Comparison of ENCODE assay signal across 10 mouse cellular contexts in the genomic region with DNA sequence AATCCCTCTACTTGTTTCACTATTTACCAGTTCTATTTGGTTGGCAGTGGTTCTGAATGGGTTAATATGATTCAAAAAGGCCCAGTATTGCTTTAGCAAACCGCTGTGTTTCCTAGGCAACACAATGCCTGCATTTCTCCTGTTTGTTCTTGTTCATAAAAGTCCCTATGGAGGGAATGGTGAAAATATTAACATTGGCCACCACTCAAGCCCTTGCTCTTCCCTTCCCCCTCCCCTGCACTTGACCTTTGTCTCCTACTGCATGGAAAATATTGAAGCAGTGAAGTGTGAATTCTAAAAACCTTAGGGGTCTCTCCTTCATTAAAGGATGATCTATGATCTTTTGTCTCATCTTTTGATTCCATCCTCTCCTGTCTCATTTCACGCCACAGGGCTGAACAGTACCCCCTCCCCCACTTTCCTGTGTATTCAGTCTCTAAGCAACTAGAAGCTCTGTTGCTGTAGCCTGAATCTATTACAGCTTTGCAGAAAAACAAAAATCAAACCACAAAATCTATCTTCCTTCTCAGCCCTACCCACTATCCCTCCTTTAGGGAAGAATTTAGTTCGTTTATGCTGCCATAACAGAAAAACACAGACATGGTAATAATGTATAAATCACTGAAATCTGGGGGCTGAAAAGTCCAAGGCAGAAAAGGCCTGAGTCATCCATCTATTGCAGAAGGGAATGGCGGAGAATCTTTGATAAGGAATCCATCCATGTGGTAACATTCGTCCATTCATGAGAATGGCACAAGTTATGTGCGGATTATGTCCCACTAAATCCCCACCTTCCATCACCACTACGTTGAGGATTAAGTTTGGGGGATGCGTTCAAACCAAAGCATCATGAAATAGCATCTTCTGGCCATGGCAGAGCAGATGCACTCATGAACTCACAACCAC. TPM values are rescaled to one million over a fixed set of nuclear protein-coding genes. Genes with fewer than 3 reads are reported as not detected.
DNase-seq lines count a peak whose midpoint lies in the region; ATAC-seq lines count a peak whose summit lies in the region.
"Had no signal": no experiment of that assay in that cellular context is flagged by ENCODE, and none has a peak within 500 bp of the region (broad histone marks: within the 10 kb centered on the region; RNA-seq: fewer than 3 reads in every experiment).

No protein-coding gene starts in this region.

- H3K4me3 ChIP-seq in kidney, embryonic 15.5 days (replicated peaks) = no peak overlapping the region
- H3K4me3 ChIP-seq in forebrain, embryonic 16.5 days (replicated peaks; ENCODE audit: low read length) = no peak overlapping the region
- no peak overlapping the region for H3K4me3 ChIP-seq in midbrain, embryonic 12.5 days

- no peaks in the 10 kb centered on the region for H3K4me1 ChIP-seq in kidney, embryonic 15.5 days
- no peaks in the 10 kb centered on the region for H3K4me1 ChIP-seq in forebrain, embryonic 16.5 days (replicated peaks; ENCODE audit: control insufficient read depth, insufficient read depth, low read length)
- H3K4me1 ChIP-seq in midbrain, embryonic 12.5 days = no peaks in the 10 kb centered on the region

- no peak overlapping the region for H3K9ac ChIP-seq in kidney, embryonic 15.5 days
- no peak overlapping the region for H3K9ac ChIP-seq in forebrain, embryonic 16.5 days (replicated peaks; ENCODE audit: low read depth, low read length)
- no peak overlapping the region for H3K9ac ChIP-seq in midbrain, embryonic 12.5 days (replicated peaks)

- H3K27me3 ChIP-seq in kidney, embryonic 15.5 days = no peaks in the 10 kb centered on the region
- no peaks in the 10 kb centered on the region for H3K27me3 ChIP-seq in forebrain, embryonic 16.5 days (replicated peaks; ENCODE audit: control insufficient read depth, insufficient read depth, low read length)
- H3K27me3 ChIP-seq in midbrain, embryonic 12.5 days = no peaks in the 10 kb centered on the region

- H3K27ac ChIP-seq in kidney, embryonic 15.5 days = no peak overlapping the region
- H3K27ac ChIP-seq in forebrain, embryonic 16.5 days (ENCODE audit: low read length) = peak overlapping the region; percentile 9; the same call in 1 of the 2 replicates
- H3K27ac ChIP-seq in midbrain, embryonic 12.5 days (replicated peaks) = peak overlapping the region; percentile 73

- H3K36me3 ChIP-seq in kidney, embryonic 15.5 days = no peaks in the 10 kb centered on the region
- no peaks in the 10 kb centered on the region for H3K36me3 ChIP-seq in forebrain, embryonic 16.5 days (ENCODE audit: control insufficient read depth, insufficient read depth)
- H3K36me3 ChIP-seq in midbrain, embryonic 12.5 days = no peaks in the 10 kb centered on the region
- H3K36me3 ChIP-seq: G1E had no signal

- WGBS in kidney, embryonic 15.5 days = 68% methylated on average over 8 of the region's 8 CpGs
- 59% methylated on average over 8 of the region's 8 CpGs for WGBS in forebrain, embryonic 16.5 days
- 53% methylated on average over 8 of the region's 8 CpGs for WGBS in midbrain, embryonic 12.5 days

- no peaks in the 10 kb centered on the region for H3K9me3 ChIP-seq in kidney, embryonic 15.5 days (replicated peaks)
- no peaks in the 10 kb centered on the region for H3K9me3 ChIP-seq in forebrain, embryonic 16.5 days (ENCODE audit: control insufficient read depth, low read length)
- H3K9me3 ChIP-seq in midbrain, embryonic 12.5 days = no peaks in the 10 kb centered on the region
- H3K9me3 ChIP-seq: G1E had no signal

- no peak overlapping the region for H3K4me2 ChIP-seq in kidney, embryonic 15.5 days
- H3K4me2 ChIP-seq in forebrain, embryonic 16.5 days (ENCODE audit: low read length) = no peak overlapping the region
- H3K4me2 ChIP-seq in midbrain, embryonic 12.5 days (replicated peaks) = no peak overlapping the region

- peak; percentile 2 to 11 for DNase-seq in kidney, postnatal 4 days
- peak; percentile 21 for DNase-seq in adipocyte (ENCODE audit: low spot score)
- no peak for DNase-seq in cerebellum, adult 8-10 months
- no peak for DNase-seq in natural killer cell, adult 2 months (ENCODE audit: low spot score in 2 of 2)
- DNase-seq: kidney, adult 11 months had no signal

- ATAC-seq in kidney, embryonic 15.5 days (replicated peaks; ENCODE audit: low FRiP score) = no peak
- ATAC-seq in forebrain, embryonic 16.5 days = peak; percentile 90
- peak; percentile 85 for ATAC-seq in midbrain, embryonic 12.5 days (ENCODE audit: low FRiP score, low read depth)
- no peak for ATAC-seq in megakaryocyte-erythroid progenitor cell, adult 5-6 weeks (replicated peaks; ENCODE audit: low FRiP score, low TSS enrichment, poor library complexity, severe bottlenecking)

RNA-seq across cellular contexts. Expression of gene Pgrmc1, which starts 10.4 kb away (rescaled TPM):
- 274 and 289 TPM in 2 replicates for polyA plus RNA-seq in kidney, embryonic 15.5 days (2015; fragmentation: Nextera tagmentation; extraction: Ambion mirVana)
- polyA plus RNA-seq in forebrain, embryonic 16.5 days (2015; fragmentation: Nextera tagmentation; extraction: Ambion mirVana) = 549 and 562 TPM in 2 replicates
- polyA plus RNA-seq in midbrain, embryonic 12.5 days (2016; fragmentation: Nextera tagmentation; extraction: Ambion mirVana) = 458 and 475 TPM in 2 replicates
- total RNA-seq in megakaryocyte-erythroid progenitor cell, adult 5-6 weeks (2014; fragmentation: Nextera tagmentation) = 74.8 and 75.4 TPM in 2 replicates
- total RNA-seq in megakaryocyte-erythroid progenitor cell, adult 5-6 weeks (2017) = 80.5 and 109 TPM in 2 replicates

RNA-seq across cellular contexts. Expression of gene Akap17b, which starts 57.6 kb away (rescaled TPM):
- 3.4 and 3.7 TPM in 2 replicates for polyA plus RNA-seq in kidney, embryonic 15.5 days (2015; fragmentation: Nextera tagmentation; extraction: Ambion mirVana)
- polyA plus RNA-seq in forebrain, embryonic 16.5 days (2015; fragmentation: Nextera tagmentation; extraction: Ambion mirVana) = 3.8 TPM in 2 replicates
- polyA plus RNA-seq in midbrain, embryonic 12.5 days (2016; fragmentation: Nextera tagmentation; extraction: Ambion mirVana) = 4.5 and 5.2 TPM in 2 replicates
- total RNA-seq in megakaryocyte-erythroid progenitor cell, adult 5-6 weeks (2014; fragmentation: Nextera tagmentation) = 2.1 and 2.6 TPM in 2 replicates
- total RNA-seq in megakaryocyte-erythroid progenitor cell, adult 5-6 weeks (2017) = 6.8 and 11.8 TPM in 2 replicates

Comparison
In these comparisons a context has a peak if more than half of its experiments do, and no peak if none do; other contexts are left out.
1. DNase-seq: peak in kidney, postnatal 4 days (2 of 2) and adipocyte (single experiment); none in cerebellum, adult 8-10 months (single experiment) and natural killer cell, adult 2 months (0 of 2).
2. ATAC-seq: peak in forebrain, embryonic 16.5 days (single experiment) and midbrain, embryonic 12.5 days (single experiment); none in kidney, embryonic 15.5 days (single experiment) and megakaryocyte-erythroid progenitor cell, adult 5-6 weeks (single experiment).